Mouse (Mus musculus) liver, adult (tissue): Measurements from ENCODE around the gene Ptchd4.

Experiments
- GATA4 ChIP-seq: IDR thresholded peaks from 2 replicates; pipeline ENCODE4 v1.6.1; 2014; ENCODE audit warnings: mild to moderate bottlenecking, low read length; ENCODE audit not compliant: insufficient replicate concordance

Ptchd4 gene

GRCm38 (mm10) chr17:42315669-42316611 lies at the start of gene Ptchd4:
Ptchd4 (plus strand) TSS chr17:42315947.
- TF ChIP-seq GATA4: no peak

DNA sequence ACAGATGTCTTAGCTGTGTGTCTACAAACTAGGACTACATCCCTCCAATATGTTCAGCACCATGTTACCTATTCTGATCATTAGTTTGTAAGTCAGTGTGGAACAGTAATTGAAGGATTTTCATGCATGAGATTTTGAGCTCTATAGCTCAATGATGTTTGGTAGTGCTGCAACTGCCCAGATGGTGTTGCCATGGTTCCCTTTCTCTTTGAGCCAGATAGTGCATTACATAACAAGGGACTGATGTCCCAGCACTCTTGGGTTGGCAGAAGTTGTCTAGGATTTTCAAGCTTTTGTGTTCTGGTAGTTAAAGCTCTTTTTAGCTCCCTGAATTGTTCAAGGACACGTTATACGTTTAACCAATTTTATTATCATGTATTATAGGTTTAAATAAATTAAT lies 38.9 kb upstream of the Ptchd4 start:
- TF ChIP-seq GATA4: no peak

DNA sequence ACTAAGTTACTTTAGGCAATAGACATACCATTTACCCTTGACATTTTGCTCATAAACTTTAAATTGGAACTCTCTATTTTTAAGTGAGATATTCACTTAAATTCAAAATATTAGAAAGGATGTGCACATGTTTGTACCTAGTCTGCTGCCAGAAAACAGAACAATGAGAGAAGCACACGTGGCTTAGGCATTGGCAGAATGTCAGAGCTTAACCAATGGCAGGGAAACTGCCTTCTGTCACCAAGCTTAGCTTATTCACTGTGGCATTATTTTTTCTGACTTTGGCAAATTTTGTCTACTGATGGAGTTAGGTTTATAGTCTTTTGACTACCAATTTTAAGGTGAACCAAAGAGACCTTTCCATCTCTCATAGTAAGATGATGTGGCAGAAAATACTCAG lies 31.4 kb upstream of the Ptchd4 start:
- no peak for TF ChIP-seq GATA4

- TF ChIP-seq GATA4: no peak
These were observed 29.5 kb upstream of the Ptchd4 start for GRCm38 (mm10) chr17:42286255-42286654.

GRCm38 (mm10) chr17:42290341-42290740 lies 25.4 kb upstream of the Ptchd4 start:
- no peak for TF ChIP-seq GATA4

DNA sequence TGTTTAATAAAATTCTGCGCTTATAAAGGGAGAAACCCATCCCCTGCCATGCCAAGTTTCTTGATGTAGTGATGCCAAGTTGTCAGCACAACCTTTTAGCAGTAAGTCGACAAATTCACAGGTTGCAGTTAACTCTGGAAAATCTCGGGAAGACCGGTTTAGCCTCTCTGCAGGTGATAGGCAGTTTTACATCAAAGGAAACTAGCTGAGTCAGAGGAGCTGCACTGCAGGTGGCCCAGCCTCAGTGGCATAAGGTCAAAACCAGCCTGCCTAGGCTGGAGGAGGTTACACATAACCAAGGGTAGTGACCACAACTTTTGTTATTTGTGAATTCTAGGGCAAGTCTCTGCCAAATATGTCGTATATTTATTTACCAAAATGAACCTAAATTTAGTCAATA lies 24.0 kb upstream of the Ptchd4 start:
- TF ChIP-seq GATA4: no peak

DNA sequence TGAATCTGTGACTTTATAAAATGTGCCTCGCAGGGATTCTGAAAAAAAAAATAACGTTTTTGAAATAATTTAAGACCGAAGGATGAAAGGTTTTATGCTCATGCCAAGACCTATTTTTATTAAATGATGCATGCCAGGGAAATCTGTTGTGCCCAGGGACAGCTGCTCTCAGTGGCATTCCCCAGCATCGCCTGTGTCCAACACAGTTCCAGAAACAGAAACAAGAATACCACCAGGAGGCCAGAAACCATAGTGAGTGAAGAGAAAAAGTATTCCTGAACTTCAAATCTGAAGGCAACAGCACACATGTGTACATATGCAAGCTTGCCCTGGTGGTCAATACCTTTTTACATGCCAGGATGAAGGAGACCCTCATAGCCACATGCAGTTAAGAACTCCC lies 17.8 kb upstream of the Ptchd4 start:
- no peak for TF ChIP-seq GATA4

GRCm38 (mm10) chr17:42299681-42300080 lies 16.1 kb upstream of the Ptchd4 start:
- no peak for TF ChIP-seq GATA4

DNA sequence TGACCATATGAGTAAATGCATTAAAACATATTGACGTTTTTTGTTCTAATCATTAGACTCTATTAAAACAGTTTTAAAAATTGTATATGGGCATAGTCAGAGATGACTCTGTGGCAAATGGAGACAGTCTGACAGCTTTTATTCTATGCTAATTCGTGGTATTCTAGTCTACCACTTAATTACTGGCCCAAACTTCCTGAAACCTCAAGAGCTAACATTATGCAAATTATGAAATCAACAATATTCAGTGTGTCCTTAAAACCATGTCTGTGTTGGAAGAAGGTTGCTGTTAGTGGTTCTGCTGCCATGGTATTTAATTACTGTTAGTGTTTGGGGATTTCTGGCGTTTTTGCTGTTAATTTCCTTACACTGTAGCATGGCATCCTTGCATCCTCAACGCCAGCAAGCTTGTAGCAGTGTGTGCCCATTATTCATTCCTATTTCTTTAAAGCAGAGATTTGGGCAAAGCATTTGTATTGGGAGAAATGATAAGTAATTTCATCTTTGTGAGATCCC lies 12.6 kb upstream of the Ptchd4 start:
- no peak for TF ChIP-seq GATA4

DNA sequence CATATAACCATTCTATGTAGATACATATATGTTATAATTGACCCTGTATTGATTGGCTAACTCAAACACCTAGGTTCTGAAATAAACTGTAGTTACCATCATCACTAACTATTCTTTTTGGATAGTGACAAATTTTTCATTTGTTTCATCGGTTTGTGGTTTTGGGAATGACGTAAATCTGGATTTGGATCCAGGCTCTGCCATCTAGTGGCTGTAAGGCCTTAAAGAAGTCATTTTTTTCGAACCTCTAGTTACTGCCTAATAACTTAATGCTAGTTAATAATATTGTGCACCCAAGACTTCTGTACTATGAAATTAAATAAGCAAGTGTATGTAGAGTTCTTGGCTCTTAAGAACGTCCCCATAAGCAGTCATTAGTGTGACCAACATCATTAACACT lies 11.5 kb upstream of the Ptchd4 start:
- no peak for TF ChIP-seq GATA4

DNA sequence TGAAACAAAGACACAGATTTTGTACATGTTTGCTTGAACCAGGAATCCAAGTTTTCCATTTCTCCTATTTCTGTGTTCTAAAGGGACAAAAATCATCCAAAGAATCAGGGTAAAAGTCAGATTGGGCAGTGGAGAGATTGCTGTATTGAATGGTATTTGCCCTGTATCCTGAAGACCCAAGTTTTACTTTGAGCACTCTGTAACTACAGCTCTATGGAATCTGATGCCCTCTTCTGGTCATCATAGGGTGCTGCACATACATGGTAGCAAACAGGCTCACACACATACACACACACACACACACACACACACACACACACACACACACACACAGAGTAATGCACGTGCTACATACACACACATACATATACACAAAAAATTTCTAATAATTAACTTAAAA lies 8.7 kb upstream of the Ptchd4 start:
- TF ChIP-seq GATA4: no peak

DNA sequence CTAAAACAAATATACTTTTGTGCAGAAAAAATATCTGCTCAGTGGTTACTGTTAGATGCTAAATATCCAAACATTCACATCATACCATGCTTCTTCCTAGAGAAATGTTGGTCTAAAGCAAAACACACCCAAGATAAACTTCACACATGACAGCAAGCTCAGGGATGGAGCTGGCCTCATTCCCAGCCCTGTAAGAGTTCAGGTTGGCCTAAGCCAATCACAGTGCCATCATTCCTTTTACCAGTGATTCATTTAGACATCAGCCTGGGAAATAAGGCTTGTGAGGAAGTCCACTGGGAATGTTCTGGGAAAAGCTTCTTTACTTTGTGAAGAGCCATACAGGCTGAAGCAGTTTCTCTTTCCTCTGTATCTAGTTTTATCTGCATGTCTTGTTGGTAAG lies 5.6 kb upstream of the Ptchd4 start:
- no peak for TF ChIP-seq GATA4

- TF ChIP-seq GATA4: no peak
These were observed 850 bp downstream of the Ptchd4 start for GRCm38 (mm10) chr17:42316612-42316982.

- no peak for TF ChIP-seq GATA4
These were observed 20.0 kb downstream of the Ptchd4 start for GRCm38 (mm10) chr17:42335787-42336186.

DNA sequence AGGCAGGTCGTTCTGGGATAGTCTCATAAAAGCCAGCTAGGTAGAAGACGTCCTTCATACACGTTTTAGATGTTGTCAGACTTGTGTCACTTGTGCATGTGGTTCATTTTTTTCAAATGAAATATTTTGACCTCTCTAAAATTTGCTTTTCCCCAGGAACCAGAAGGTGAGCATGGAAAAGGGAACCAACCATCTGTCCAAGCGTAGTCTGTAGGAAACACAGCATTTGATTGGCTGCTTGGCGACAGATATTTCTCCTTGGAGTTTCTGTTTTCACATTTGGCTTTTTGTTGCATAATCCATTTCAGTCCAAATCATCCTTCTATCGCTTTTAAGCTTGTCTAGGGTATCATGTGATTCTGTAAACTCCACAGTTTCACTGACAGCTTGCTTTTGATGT lies 20.8 kb downstream of the Ptchd4 start:
- TF ChIP-seq GATA4: no peak

GRCm38 (mm10) chr17:42346027-42346426 lies 30.3 kb downstream of the Ptchd4 start:
- TF ChIP-seq GATA4: no peak

DNA sequence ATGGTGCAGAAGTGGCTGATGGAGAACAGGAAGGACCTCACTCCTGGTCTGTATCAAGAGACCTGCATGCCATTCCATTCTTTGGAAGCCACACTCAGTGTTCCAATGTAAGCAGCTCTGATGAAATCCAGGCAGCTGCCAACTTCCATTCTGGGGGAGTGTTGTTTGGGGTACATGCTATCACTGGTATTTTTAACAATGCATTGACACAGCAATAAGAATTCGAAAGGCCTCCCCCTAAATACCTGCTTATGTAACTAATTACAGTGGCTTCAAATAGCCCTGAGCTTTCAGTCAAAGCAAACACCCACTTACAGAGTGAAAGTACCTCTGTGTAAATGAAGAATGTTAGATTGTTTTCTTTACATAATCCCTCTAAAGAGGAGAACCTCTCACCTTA lies 42.7 kb downstream of the Ptchd4 start:
- TF ChIP-seq GATA4: no peak
